Mouse (Mus musculus) hindbrain, embryonic 11.5 days (tissue): ENCODE results near the gene Cybc1. TPM values are rescaled to one million over a fixed set of nuclear protein-coding genes. Genes with fewer than 3 reads are reported as not detected.

Experiments
- ATAC-seq: fragments of 200-750 bp; cut with Nextera tagmentation; 2 replicates; pipeline ENCODE4 v1.8.0; 2017; ENCODE audit warnings: mild to moderate bottlenecking, moderate TSS enrichment, moderate library complexity; ENCODE audit not compliant: low FRiP score
- DNase-seq: peaks from one replicate; pipeline ENCODE4 v3.0.0-alpha.2; 2015; ENCODE audit warnings: low spot score
- H3K27ac ChIP-seq: fragments of 300-500 bp; sonication (generic); 2 replicates; pipeline ENCODE4 v1.5.1; 2014; ENCODE audit warnings: mild to moderate bottlenecking, low read depth, low read length
- H3K27me3 ChIP-seq: fragments of 300-500 bp; sonication (generic); 2 replicates; pipeline ENCODE4 v1.6.1; 2014; ENCODE audit warnings: mild to moderate bottlenecking, low read length, moderate library complexity, mixed read lengths; ENCODE audit not compliant: control insufficient read depth, insufficient read depth
- H3K36me3 ChIP-seq: fragments of 300-500 bp; sonication (generic); 2 replicates; pipeline ENCODE4 v1.6.1; 2014; ENCODE audit warnings: mild to moderate bottlenecking, low read length, moderate library complexity, mixed read lengths; ENCODE audit not compliant: control insufficient read depth, insufficient read depth
- H3K4me1 ChIP-seq: fragments of 300-500 bp; sonication (generic); replicated peaks from 2 replicates; pipeline ENCODE4 v1.6.1; 2014; ENCODE audit warnings: low read length, mixed read lengths; ENCODE audit not compliant: control insufficient read depth, insufficient read depth
- H3K4me2 ChIP-seq: fragments of 300-500 bp; sonication (generic); replicated peaks from 2 replicates; pipeline ENCODE4 v1.6.1; 2014; ENCODE audit warnings: mild to moderate bottlenecking, low read depth, low read length
- H3K4me3 ChIP-seq: fragments of 300-500 bp; sonication (generic); 2 replicates; pipeline ENCODE4 v1.5.1; 2014; ENCODE audit warnings: low read depth, low read length
- H3K9ac ChIP-seq: fragments of 300-500 bp; sonication (generic); 2 replicates; pipeline ENCODE4 v1.6.1; 2014; ENCODE audit warnings: low read depth, low read length
- H3K9me3 ChIP-seq: fragments of 300-500 bp; sonication (generic); 2 replicates; pipeline ENCODE4 v1.6.1; 2016; ENCODE audit warnings: low read length; ENCODE audit not compliant: control insufficient read depth
- WGBS: fragments of 180-500 bp; shearing (Covaris S2); extraction: QIAGEN DNeasy Blood & Tissue Kit; methylation state at CpG from one replicate; pipeline ENCODE4 v1.1.7; 2014; 5-methylcytosine and 5-hydroxymethylcytosine counted together
- polyA plus RNA-seq: library from polyadenylated mRNA; unstranded; fragments of >200 nt; fragmentation: Nextera tagmentation; extraction: Ambion mirVana; gene quantifications from 2 replicates; pipeline ENCODE4 v1.2.1, GENCODE M21; 2014

Gene Cybc1
- polyA plus RNA-seq, 1 experiment from 2014 or later = 43.9 TPM

GRCm38 (mm10) chr11:121199851-121200250 lies 29.3 kb downstream of the Cybc1 start:
- DNase-seq (no peak), ATAC-seq (no peak)
- Histone ChIP-seq H3K27ac (no peak overlapping the region), H3K4me1 (peaks cover 5% of the 10 kb centered on the region; the same call in 1 of the 2 replicates), H3K27me3 (no peaks in the 10 kb centered on the region), H3K9me3 (no peaks in the 10 kb centered on the region), H3K9ac (no peak overlapping the region), H3K4me2 (no peak overlapping the region), H3K36me3 (no peaks in the 10 kb centered on the region), H3K4me3 (no peak overlapping the region)
- 84% methylated on average over 4 of the region's 4 CpGs for WGBS

GRCm38 (mm10) chr11:121198622-121199021 lies 30.5 kb downstream of the Cybc1 start:
- no peak overlapping the region for H3K27ac ChIP-seq

GRCm38 (mm10) chr11:121193415-121193814 lies 35.7 kb downstream of the Cybc1 start:
- DNase-seq = no peak
- Histone ChIP-seq H3K4me3 (no peak overlapping the region), H3K27me3 (no peaks in the 10 kb centered on the region), H3K27ac (no peak overlapping the region), H3K9ac (no peak overlapping the region), H3K4me2 (no peak overlapping the region), H3K9me3 (no peaks in the 10 kb centered on the region), H3K4me1 (no peaks in the 10 kb centered on the region), H3K36me3 (no peaks in the 10 kb centered on the region)
- ATAC-seq = no peak
- 82% methylated on average over 3 of the region's 3 CpGs for WGBS

More at GRCm38 (mm10) chr11:121198622-121199021, 30.5 kb downstream of the Cybc1 start:
- H3K9ac ChIP-seq = no peak overlapping the region
- 56% methylated on average over 2 of the region's 2 CpGs for WGBS
- H3K4me1 ChIP-seq = peaks cover 1% of the 10 kb centered on the region; the same call in 1 of the 2 replicates
- H3K36me3 ChIP-seq = no peaks in the 10 kb centered on the region
- H3K4me2 ChIP-seq = no peak overlapping the region
- no peak overlapping the region for H3K4me3 ChIP-seq
- H3K9me3 ChIP-seq = no peaks in the 10 kb centered on the region
- DNase-seq (no peak), ATAC-seq (no peak)
- H3K27me3 ChIP-seq = no peaks in the 10 kb centered on the region

DNA sequence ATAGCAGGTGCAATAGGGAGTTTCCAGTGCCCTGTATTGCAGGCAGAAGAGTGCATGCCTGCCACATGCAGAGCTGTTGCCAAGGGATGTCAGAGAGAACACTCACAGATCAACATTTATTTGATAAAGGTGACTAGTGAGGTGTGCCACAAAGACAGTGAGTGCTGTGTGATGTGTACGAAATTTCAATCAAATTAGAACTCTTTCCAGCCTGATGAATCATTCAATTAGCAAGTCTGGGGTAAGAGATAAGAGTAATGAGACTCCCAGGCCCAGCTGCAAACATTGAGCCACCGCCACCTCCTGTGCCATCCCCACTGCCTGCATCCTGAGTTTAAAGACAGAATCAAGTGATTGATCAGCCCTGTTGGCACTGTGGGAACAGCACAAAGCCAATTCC lies 36.4 kb downstream of the Cybc1 start:
- no peak overlapping the region for H3K4me2 ChIP-seq
- WGBS = 68% methylated on average over 2 of the region's 2 CpGs
- no peak overlapping the region for H3K27ac ChIP-seq
- H3K9me3 ChIP-seq = no peaks in the 10 kb centered on the region
- no peaks in the 10 kb centered on the region for H3K27me3 ChIP-seq
- no peak overlapping the region for H3K9ac ChIP-seq
- DNase-seq = no peak
- H3K4me1 ChIP-seq = no peaks in the 10 kb centered on the region
- H3K36me3 ChIP-seq = no peaks in the 10 kb centered on the region
- no peak for ATAC-seq
- H3K4me3 ChIP-seq = no peak overlapping the region

GRCm38 (mm10) chr11:121189681-121190080 lies 39.4 kb downstream of the Cybc1 start:
- Histone ChIP-seq H3K27me3 (no peaks in the 10 kb centered on the region), H3K4me3 (no peak overlapping the region), H3K4me1 (no peaks in the 10 kb centered on the region), H3K27ac (no peak overlapping the region), H3K9ac (no peak overlapping the region), H3K9me3 (no peaks in the 10 kb centered on the region), H3K36me3 (no peaks in the 10 kb centered on the region), H3K4me2 (no peak overlapping the region)
- DNase-seq (no peak), ATAC-seq (no peak)
- WGBS = 88% methylated on average over 3 of the region's 3 CpGs

- H3K9me3 ChIP-seq = no peaks in the 10 kb centered on the region
- H3K4me2 ChIP-seq = no peak overlapping the region
- H3K36me3 ChIP-seq = no peaks in the 10 kb centered on the region
- no peak overlapping the region for H3K4me3 ChIP-seq
- WGBS = 54% methylated on average over 12 of the region's 12 CpGs
- no peaks in the 10 kb centered on the region for H3K27me3 ChIP-seq
- 0 out of 2 replicates have a peak overlapping the region, but pooled peaks have one; percentile 30 for H3K27ac ChIP-seq
- ATAC-seq (no peak), DNase-seq (peak; percentile 76)
- H3K9ac ChIP-seq = 0 out of 2 replicates have a peak overlapping the region, but pooled peaks have one; percentile 31
- 0 out of 2 replicates have a peak, but pooled peaks cover 2% of the 10 kb centered on the region for H3K4me1 ChIP-seq
Measured at GRCm38 (mm10) chr11:121176285-121177270, 52.5 kb downstream of the Cybc1 start.

DNA sequence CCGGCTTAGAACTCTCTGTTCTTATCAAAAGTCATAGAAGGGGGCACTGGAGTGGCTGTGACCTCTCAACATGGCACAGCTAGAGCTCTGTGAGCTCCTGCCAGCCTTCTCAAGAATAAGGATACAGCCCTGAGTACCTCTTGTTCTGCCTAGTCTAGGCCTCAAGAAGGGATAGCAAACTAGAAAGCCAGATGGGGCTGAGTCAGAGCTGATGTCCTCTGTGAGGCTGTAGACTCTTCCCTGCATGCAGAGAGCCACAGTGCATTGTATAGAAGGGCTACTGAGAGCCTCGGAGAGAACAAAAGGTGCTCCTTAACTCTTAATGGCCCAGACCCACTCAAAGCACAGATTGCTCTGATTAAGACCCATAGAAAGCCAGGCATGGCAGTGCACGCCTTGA lies 54.9 kb downstream of the Cybc1 start:
- Histone ChIP-seq H3K9ac (no peak overlapping the region), H3K4me3 (no peak overlapping the region), H3K4me2 (no peak overlapping the region), H3K4me1 (0 out of 2 replicates have a peak, but pooled peaks cover 2% of the 10 kb centered on the region), H3K27ac (no peak overlapping the region), H3K36me3 (no peaks in the 10 kb centered on the region), H3K9me3 (no peaks in the 10 kb centered on the region), H3K27me3 (no peaks in the 10 kb centered on the region)
- WGBS = 51% methylated on average over 3 of the region's 3 CpGs
- DNase-seq = no peak
- no peak for ATAC-seq

- Histone ChIP-seq H3K36me3 (no peaks in the 10 kb centered on the region), H3K4me2 (no peak overlapping the region), H3K9me3 (no peaks in the 10 kb centered on the region), H3K27ac (no peak overlapping the region), H3K4me1 (0 out of 2 replicates have a peak, but pooled peaks cover 2% of the 10 kb centered on the region), H3K9ac (no peak overlapping the region), H3K4me3 (no peak overlapping the region), H3K27me3 (no peaks in the 10 kb centered on the region)
- no peak for ATAC-seq
- WGBS = 81% methylated on average over 5 of the region's 5 CpGs
- DNase-seq = no peak
Measured at GRCm38 (mm10) chr11:121173203-121173602, 55.9 kb downstream of the Cybc1 start.
